Mouse (Mus musculus) frontal cortex, postnatal 36 days (tissue): Measurements from ENCODE around the gene Col4a4.

Experiments
- DNase-seq, 2 experiments: peaks; one replicate each; pipeline ENCODE4 v3.0.0; 2022; ENCODE audit warnings: low spot score in 2 of 2

Gene Col4a4

GRCm38 (mm10) chr1:82586713-82587399 is at the start of gene Col4a4, which contains the start of gene Col4a3:
Gene Col4a4 (minus strand): TSS chr1:82586849.
Gene Col4a3 (plus strand): TSS chr1:82586921.
- DNase-seq: no peak

GRCm38 (mm10) chr1:82636321-82636720 is 49.7 kb upstream of the Col4a4 start:
- DNase-seq: no peak

- DNase-seq: no peak
Observed at GRCm38 (mm10) chr1:82635254-82635620, 48.6 kb upstream of the Col4a4 start.

GRCm38 (mm10) chr1:82634545-82635253 is 48.0 kb upstream of the Col4a4 start:
- DNase-seq: peak; percentile 26 to 33

- no peak for DNase-seq
Observed at GRCm38 (mm10) chr1:82631169-82631792, 44.6 kb upstream of the Col4a4 start.

GRCm38 (mm10) chr1:82629495-82629894 is 42.8 kb upstream of the Col4a4 start:
- DNase-seq: no peak

GRCm38 (mm10) chr1:82627652-82628051 is 41.0 kb upstream of the Col4a4 start:
- DNase-seq: no peak

GRCm38 (mm10) chr1:82625474-82625873 is 38.8 kb upstream of the Col4a4 start:
- DNase-seq: no peak

GRCm38 (mm10) chr1:82624934-82625333 is 38.3 kb upstream of the Col4a4 start:
- DNase-seq: no peak

GRCm38 (mm10) chr1:82619981-82620380 is 33.3 kb upstream of the Col4a4 start:
- DNase-seq: no peak

- DNase-seq: no peak
Observed at GRCm38 (mm10) chr1:82618592-82618991, 31.9 kb upstream of the Col4a4 start.

- no peak for DNase-seq
Observed at GRCm38 (mm10) chr1:82618001-82618400, 31.4 kb upstream of the Col4a4 start.

GRCm38 (mm10) chr1:82612061-82612660 is 25.5 kb upstream of the Col4a4 start:
- no peak for DNase-seq

- peak in 1 of 2 experiments; percentile 50 for DNase-seq
Observed at GRCm38 (mm10) chr1:82608646-82609262, 22.1 kb upstream of the Col4a4 start.

GRCm38 (mm10) chr1:82605856-82606255 is 19.2 kb upstream of the Col4a4 start:
- DNase-seq: no peak

GRCm38 (mm10) chr1:82605347-82605746 is 18.7 kb upstream of the Col4a4 start:
- no peak for DNase-seq

GRCm38 (mm10) chr1:82603198-82603950 is 16.7 kb upstream of the Col4a4 start:
- no peak for DNase-seq

GRCm38 (mm10) chr1:82596864-82597596 is 10.4 kb upstream of the Col4a4 start:
- no peak for DNase-seq

GRCm38 (mm10) chr1:82590266-82590665 is 3.6 kb upstream of the Col4a4 start:
- DNase-seq: no peak

- DNase-seq: no peak
Observed at GRCm38 (mm10) chr1:82585981-82586380, 668 bp downstream of the Col4a4 start.

- no peak for DNase-seq
Observed at GRCm38 (mm10) chr1:82578320-82578719, 8.3 kb downstream of the Col4a4 start.
